Mouse (Mus musculus): ENCODE measurements around the gene Dner. TPM values are rescaled to one million over a fixed set of nuclear protein-coding genes. Genes with fewer than 3 reads are reported as not detected.

The Dner gene
- polyA plus RNA-seq, 1 experiment = 140 TPM

GRCm38 (mm10) chr1:84640463-84640862 is 55.6 kb downstream of the Dner start:
- no peak for DNase-seq (ENCODE audit: extremely low spot score in 1 of 2, low spot score in 1 of 2)

DNA sequence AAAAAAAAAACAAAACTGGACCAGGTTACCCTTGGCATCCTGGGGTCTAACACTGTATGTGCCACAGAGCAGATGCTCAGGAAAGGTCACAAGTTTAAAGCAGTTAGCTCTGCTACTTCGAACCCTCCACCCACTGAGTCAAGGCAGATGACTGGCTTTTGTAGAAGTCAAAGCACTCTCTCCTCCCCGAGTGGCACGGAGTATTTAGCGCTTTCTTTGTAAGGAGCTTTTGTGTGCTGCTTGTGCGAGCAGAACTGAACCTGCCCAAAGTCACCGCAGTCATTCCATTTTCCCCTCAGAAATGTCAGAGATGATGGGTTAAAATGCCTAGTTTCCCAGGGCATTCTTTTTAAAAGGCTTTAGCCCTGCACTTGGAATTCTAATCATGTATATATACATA is 59.1 kb downstream of the Dner start:
- no peak for DNase-seq (ENCODE audit: extremely low spot score in 1 of 2, low spot score in 1 of 2)

DNA sequence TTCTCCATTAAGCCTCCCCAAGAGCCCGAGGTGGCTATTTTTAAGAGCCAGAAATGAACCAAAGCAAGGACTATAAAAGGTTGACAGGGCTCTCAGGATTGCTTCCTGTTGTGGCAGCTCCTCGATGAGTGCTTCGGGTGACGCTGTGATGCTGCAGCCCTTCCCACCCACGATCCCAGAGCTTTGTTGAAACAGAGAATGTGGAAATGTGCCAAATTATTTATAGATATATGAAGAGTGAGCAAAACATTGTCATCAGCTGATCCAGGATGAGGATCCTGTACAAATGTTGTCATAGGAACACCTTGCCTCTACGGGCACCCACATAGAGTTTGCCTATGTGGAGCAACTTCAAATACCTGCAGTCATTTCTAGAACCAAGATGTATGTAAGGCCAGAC is 67.8 kb downstream of the Dner start:
- no peak for DNase-seq (ENCODE audit: extremely low spot score in 1 of 2, low spot score in 1 of 2)

DNA sequence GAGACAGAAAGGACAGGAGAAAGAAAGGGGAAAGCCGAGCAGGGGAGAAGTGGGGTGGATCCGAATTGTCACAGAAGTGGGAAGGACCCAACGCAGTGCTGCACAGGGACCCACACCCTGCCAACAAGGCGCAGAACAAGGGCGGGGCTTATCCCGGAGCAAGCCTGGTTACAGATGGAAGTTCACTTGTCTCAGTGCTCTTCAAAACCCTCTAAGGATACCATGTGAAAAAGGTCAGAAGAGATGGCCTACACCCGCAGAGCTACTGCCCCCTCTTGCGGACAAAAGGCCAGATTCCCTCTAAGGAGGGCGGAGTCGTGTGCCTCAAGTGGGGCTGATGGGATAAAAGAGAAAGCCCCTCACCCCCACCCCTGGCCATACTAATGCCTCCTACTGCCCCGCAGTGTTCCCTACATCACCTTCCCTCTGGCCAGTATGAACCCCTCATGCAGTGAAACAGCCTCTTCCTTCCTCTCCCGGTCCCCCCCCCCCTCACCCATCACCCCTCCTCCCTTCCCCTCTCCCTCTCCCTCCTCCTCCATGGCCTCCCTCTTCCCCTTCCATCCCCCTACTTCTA is 73.0 kb downstream of the Dner start:
- DNase-seq (ENCODE audit: extremely low spot score in 1 of 2, low spot score in 1 of 2) = no peak

DNA sequence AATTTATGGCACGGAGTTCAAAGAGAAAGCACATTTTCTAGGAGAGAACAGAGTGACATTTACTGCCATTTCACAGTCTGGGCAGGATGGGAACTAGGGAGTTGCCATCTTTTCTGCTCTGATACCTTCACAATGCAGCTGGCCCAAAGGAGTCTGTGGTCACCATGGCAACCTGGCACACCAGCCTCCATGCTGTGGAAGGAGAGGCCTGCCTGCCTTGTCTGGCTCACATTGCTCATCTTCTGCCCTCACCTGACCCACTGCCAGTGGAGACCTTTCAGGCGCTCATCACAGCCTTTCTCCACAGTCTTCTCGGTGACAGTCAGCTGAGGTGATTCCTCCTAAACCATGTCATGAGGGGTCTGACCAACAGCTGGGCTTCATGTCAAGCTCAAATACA is 74.7 kb downstream of the Dner start:
- peak; percentile 62 to 73 for DNase-seq (ENCODE audit: extremely low spot score in 1 of 2, low spot score in 1 of 2)

GRCm38 (mm10) chr1:84619131-84619760 is 76.8 kb downstream of the Dner start:
- DNase-seq (ENCODE audit: extremely low spot score in 1 of 2, low spot score in 1 of 2) = peak; percentile 56 to 76

DNA sequence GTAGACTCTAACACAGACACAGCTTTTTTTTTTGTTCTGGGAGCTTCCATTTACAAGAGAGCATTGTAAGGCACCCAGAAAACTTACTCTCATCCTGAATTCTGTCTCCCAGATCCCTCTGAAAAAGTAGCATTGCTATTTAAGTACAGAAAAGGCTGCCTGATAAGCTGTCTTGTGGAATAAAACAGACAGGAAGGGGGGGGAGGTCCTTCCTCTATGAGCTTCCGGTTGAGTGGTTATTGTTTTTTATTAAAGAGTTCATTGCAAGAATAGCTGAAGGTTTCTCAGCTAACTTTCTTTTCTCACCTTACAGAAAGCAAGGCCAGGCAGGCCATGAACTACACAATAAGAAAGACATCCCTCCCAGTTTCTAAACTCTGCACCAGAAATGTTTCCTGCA is 77.9 kb downstream of the Dner start:
- DNase-seq (ENCODE audit: extremely low spot score in 1 of 2, low spot score in 1 of 2) = no peak

- no peak for DNase-seq (ENCODE audit: extremely low spot score in 1 of 2, low spot score in 1 of 2)
Measured at GRCm38 (mm10) chr1:84616133-84616532, 79.9 kb downstream of the Dner start.

DNA sequence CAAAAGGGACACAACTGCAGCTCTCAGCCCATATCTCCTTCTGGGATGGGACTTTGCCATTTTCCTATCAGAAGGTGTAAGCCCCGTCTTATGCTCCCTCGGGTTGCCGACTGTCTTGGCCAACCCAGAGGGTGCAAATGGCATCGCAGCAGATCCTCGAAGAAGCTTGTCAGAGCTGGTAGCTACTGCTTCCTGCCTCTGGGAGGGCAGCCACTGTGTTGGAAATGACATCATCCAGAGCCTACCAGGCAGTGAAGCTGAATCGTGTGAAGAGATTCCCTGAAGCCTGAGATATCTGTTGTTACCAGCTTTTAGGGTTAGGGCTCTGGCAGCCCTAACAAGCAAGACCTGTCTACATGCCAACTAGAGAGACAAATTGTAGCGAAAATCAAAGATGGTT is 81.4 kb downstream of the Dner start:
- DNase-seq (ENCODE audit: extremely low spot score in 1 of 2, low spot score in 1 of 2) = no peak

DNA sequence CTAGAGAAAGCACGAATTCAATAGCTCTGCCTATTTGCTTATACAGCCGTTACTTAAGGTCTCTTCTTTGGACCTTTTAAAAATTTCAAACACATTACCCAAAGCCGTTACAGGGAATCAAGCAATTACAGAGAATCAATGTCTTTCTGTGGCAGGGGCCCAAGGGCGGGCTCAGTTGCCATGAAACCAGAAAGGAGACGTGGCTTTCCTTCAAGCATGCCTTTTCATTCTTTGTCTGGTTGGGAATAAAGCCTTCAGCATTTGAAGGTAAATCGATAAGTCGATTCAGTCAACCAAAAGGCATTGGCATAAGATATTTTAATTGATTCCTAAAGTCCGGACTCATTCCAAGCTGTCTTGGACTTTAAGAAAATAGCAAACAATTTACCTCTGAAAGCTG is 82.9 kb downstream of the Dner start:
- DNase-seq (ENCODE audit: extremely low spot score in 1 of 2, low spot score in 1 of 2) = no peak

GRCm38 (mm10) chr1:84611331-84611730 is 84.7 kb downstream of the Dner start:
- DNase-seq (ENCODE audit: extremely low spot score in 1 of 2, low spot score in 1 of 2) = no peak

- DNase-seq (ENCODE audit: extremely low spot score in 1 of 2, low spot score in 1 of 2) = no peak
Measured at GRCm38 (mm10) chr1:84599025-84599424, 97.0 kb downstream of the Dner start.

DNA sequence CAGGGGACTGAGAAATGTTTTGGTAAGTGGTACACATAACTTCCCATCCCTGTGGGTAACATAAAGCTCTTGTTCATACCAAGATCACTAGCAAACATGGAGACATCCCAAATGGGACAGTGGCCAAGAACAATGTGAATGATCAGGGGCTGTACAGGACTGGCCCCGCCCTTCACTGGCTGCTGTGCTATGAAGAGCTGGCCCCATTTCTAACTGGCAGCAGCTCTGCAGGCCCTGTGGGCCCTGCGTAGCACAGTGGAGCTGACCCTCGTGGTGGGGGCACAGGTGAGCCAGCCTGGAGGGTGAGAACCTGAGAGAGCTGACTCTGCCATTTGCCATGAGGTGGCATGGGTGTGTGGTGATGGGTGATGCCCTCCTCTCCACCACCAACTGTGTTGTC is 100.0 kb downstream of the Dner start:
- DNase-seq (ENCODE audit: extremely low spot score in 1 of 2, low spot score in 1 of 2) = no peak

- DNase-seq (ENCODE audit: extremely low spot score in 1 of 2, low spot score in 1 of 2) = no peak
Measured at GRCm38 (mm10) chr1:84592394-84592793, 103.6 kb downstream of the Dner start.

GRCm38 (mm10) chr1:84590534-84590933 is 105.5 kb downstream of the Dner start:
- DNase-seq (ENCODE audit: extremely low spot score in 1 of 2, low spot score in 1 of 2) = no peak

GRCm38 (mm10) chr1:84585434-84585833 is 110.6 kb downstream of the Dner start:
- DNase-seq (ENCODE audit: extremely low spot score in 1 of 2, low spot score in 1 of 2) = peak in 1 of 2 experiments; percentile 35

DNA sequence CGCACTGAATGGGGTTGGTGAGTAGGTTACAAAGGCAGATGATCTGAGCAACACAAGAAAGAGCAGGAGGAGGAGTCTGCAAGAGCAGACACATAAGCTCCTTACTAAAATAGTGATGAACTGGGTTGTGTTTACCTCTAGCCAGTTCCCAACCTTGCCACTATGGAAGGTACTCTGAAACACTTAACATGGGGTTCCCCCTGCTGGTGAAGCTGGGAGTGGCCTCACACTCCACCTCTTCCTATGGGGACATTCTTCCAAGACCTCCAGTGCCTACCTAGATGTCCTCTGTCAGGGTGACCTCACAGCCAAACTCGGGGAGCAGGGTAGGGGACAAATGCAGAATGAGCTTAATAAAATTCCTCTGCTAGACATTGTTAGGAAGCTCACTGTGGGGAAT is 114.2 kb downstream of the Dner start:
- peak; percentile 49 to 89 for DNase-seq (ENCODE audit: extremely low spot score in 1 of 2, low spot score in 1 of 2)

DNA sequence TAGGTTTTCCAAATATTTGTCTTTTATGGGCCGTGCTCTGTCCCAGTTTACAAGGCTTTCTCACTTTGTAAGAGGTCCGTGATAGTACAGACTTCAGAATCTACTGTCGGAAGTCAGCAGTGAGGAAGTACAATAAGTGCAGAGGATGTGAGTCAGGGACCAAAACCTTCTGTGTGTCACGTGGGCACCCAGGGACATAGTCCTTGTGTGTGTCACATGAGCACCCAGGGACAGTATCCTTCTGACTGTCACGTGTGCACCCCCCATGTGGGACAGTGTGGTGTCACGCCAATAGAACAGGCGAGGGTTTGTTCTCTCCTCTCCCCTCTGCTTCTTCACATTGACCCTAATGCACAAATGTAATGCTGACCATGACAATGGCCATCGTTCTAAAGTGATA is 134.2 kb downstream of the Dner start:
- DNase-seq (ENCODE audit: extremely low spot score in 1 of 2, low spot score in 1 of 2) = no peak

DNA sequence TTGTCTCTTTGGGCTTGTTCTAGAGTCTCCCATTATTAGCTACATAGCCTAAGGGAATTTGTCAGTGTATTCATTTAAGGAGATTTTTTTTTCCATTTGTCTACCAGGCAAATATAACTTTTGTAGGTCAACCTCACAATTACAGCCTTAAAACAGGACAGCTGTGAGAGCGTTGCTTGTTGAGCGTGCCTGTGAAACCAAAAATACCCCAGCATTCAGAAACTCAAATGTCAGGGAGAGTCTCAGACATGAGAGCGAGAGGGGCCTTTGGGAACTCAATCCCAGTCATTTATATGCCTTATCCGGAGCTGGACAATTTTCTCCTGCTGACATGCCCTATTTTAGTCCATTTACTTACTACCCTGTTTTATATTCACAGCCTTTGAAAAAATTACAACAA is 134.6 kb downstream of the Dner start:
- no peak for DNase-seq (ENCODE audit: extremely low spot score in 1 of 2, low spot score in 1 of 2)

DNA sequence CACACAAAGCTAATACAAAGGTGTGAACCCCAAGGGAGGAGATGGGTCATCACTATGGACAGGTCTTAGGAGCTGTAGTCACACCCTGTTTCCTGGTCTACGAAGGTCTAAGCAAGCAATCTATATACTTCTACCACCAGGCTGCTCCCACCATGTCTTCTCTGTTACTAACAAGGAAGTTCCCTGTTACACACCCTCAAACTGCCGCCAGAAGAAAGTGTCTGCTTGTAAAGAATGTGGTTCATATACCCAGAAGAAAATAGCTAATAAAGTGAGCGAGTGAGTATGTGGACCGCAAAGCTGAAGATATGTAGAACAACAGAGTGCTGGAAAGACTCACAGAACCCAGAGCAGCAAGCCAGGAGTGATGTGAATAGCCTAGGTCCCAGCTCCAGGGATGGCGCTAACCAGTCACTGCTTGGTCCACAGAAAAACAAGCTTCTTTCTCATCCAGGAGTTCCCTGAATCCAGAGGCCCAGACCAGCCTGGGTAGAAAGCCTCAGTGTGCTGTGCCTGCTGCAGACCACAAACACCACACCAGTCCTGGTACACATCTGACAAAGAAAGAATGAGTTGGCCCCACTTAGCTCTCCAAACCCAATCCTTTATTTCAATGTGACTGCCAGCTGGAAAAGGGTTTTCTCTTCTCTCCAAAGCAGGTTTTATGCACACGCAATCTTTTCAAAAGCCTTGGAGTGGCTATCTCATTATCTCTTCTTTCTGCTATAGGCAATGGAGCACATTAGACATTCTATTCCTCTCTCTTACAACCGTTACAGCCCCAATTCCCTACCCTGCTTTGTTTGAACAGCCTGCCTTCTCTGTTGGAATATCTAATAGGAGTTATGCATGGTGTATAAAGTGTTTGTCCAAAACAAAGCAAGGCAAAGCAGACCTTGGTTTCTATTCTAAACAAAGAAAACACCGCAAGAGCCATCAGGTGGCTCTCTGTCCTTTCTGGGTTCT is 139.2 kb downstream of the Dner start:
- no peak for DNase-seq (ENCODE audit: extremely low spot score in 1 of 2, low spot score in 1 of 2)

GRCm38 (mm10) chr1:84552005-84552404 is 144.0 kb downstream of the Dner start:
- DNase-seq (ENCODE audit: extremely low spot score in 1 of 2, low spot score in 1 of 2) = no peak

DNA sequence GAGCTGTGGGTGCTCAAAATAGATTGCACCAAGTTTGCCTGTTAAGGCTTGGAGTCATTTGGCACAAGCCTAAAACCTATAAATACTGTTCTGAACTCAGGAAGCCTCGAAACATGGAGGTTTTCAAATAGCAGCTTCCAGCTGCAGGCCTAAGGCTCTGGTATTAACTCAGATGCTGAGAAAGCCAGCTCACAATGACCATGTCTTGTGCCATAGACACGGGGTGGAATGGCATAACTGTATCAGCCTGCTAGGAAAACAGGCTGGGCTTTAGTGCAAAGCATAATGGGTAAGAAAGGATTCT is 146.0 kb downstream of the Dner start:
- DNase-seq (ENCODE audit: extremely low spot score in 1 of 2, low spot score in 1 of 2) = no peak
